Mouse (Mus musculus) testis, postnatal 10 days (tissue): ENCODE measurements at regions not wholly inside any gene's neighbourhood (a gene's known extent, or its start where the extent isn't known, plus 50 kb on each side); places are given as distances from the start of the nearest gene placed in this dataset.
"Not testable (repeated sequence)": the region's sequence is repeated elsewhere in the genome, so short reads cannot be mapped to it uniquely, and the experiment has no call there.

Experiments
- DNase-seq: peaks from one replicate; pipeline ENCODE4 v3.0.0; 2021; ENCODE audit warnings: low spot score

GRCm38 (mm10) chr16:86355036-86355435 lies 453.4 kb upstream of the Adamts5 start:
- DNase-seq = no peak

- no peak for DNase-seq
These were observed 446.1 kb upstream of the Adamts5 start for GRCm38 (mm10) chr16:86347753-86348152.

- no peak for DNase-seq
These were observed 445.3 kb upstream of the Adamts5 start for GRCm38 (mm10) chr16:86346916-86347315.

- no peak for DNase-seq
These were observed 438.7 kb upstream of the Adamts5 start for GRCm38 (mm10) chr16:86340311-86340710.

GRCm38 (mm10) chr16:86325406-86325805 lies 423.8 kb upstream of the Adamts5 start:
- DNase-seq = no peak

GRCm38 (mm10) chr16:86318898-86319297 lies 417.3 kb upstream of the Adamts5 start:
- no peak for DNase-seq

GRCm38 (mm10) chr16:86309696-86310095 lies 408.1 kb upstream of the Adamts5 start:
- no peak for DNase-seq

- no peak for DNase-seq
These were observed 402.2 kb upstream of the Adamts5 start for GRCm38 (mm10) chr16:86303869-86304268.

GRCm38 (mm10) chr16:86302451-86303145 lies 401.0 kb upstream of the Adamts5 start:
- DNase-seq = no peak

- no peak for DNase-seq
These were observed 392.8 kb upstream of the Adamts5 start for GRCm38 (mm10) chr16:86294436-86294835.

- DNase-seq = no peak
These were observed 379.7 kb upstream of the Adamts5 start for GRCm38 (mm10) chr16:86281326-86281725.

- no peak for DNase-seq
These were observed 375.4 kb upstream of the Adamts5 start for GRCm38 (mm10) chr16:86277031-86277430.

- no peak for DNase-seq
These were observed 360.0 kb upstream of the Adamts5 start for GRCm38 (mm10) chr16:86261612-86262011.

GRCm38 (mm10) chr16:86252630-86253029 lies 351.0 kb upstream of the Adamts5 start:
- DNase-seq = no peak

- DNase-seq = no peak
These were observed 348.4 kb upstream of the Adamts5 start for GRCm38 (mm10) chr16:86250021-86250420.

GRCm38 (mm10) chr16:86244191-86244590 lies 342.6 kb upstream of the Adamts5 start:
- no peak for DNase-seq

GRCm38 (mm10) chr16:86242766-86243510 lies 341.3 kb upstream of the Adamts5 start:
- DNase-seq = no peak

GRCm38 (mm10) chr16:86222997-86223396 lies 321.4 kb upstream of the Adamts5 start:
- DNase-seq = no peak

GRCm38 (mm10) chr16:86210547-86210946 lies 308.9 kb upstream of the Adamts5 start:
- DNase-seq = no peak

GRCm38 (mm10) chr16:86209319-86209718 lies 307.7 kb upstream of the Adamts5 start:
- no peak for DNase-seq

GRCm38 (mm10) chr16:86189874-86190273 lies 288.2 kb upstream of the Adamts5 start:
- no peak for DNase-seq

- DNase-seq = no peak
These were observed 287.3 kb upstream of the Adamts5 start for GRCm38 (mm10) chr16:86188966-86189365.

GRCm38 (mm10) chr16:86187609-86188008 lies 286.0 kb upstream of the Adamts5 start:
- not testable (repeated sequence) for DNase-seq
